Mouse (Mus musculus) olfactory bulb, adult 2 months (tissue): ENCODE measurements around the gene Gm20521.

Experiments
- CTCF ChIP-seq: fragments of 200-500 bp; IDR thresholded peaks from 2 replicates; pipeline ENCODE4 v1.5.1; 2012; ENCODE audit warnings: low read depth, mild to moderate bottlenecking, low read length, moderate library complexity; ENCODE audit not compliant: insufficient read depth
- POLR2A ChIP-seq: fragments of 200-500 bp; IDR thresholded peaks from 2 replicates; pipeline ENCODE4 v1.6.1; 2012; ENCODE audit warnings: mild to moderate bottlenecking, low read depth, low read length, moderate library complexity; ENCODE audit not compliant: insufficient read depth

GRCm38 (mm10) chr14:54938431-54939219 is 55.4 kb downstream of the Gm20521 start:
- no peak for TF ChIP-seq CTCF
- no peak for TF ChIP-seq POLR2A
